Mouse (Mus musculus): ENCODE measurements at regions not wholly inside any gene's neighbourhood (a gene's known extent, or its start where the extent isn't known, plus 50 kb on each side); places are given as distances from the start of the nearest gene placed in this dataset.

- 26% methylated on average over 9 of the region's 9 CpGs for WGBS
- no peak; the same call in 1 of the 2 replicates for TF ChIP-seq CTCF (IDR thresholded peaks at IDR 0.05)
- peak overlapping the region; percentile 44; the same call in 1 of the 2 replicates for H3K9ac ChIP-seq (replicated peaks; ENCODE audit: low read length, poor library complexity, severe bottlenecking)
Observed at GRCm38 (mm10) chr11:24282556-24282955, 204.7 kb downstream of the Bcl11a start.

GRCm38 (mm10) chr11:24286129-24287108 lies 208.6 kb downstream of the Bcl11a start:
- H3K27ac ChIP-seq (ENCODE audit: low read depth, low read length) = no peak overlapping the region
- ATAC-seq (ENCODE audit: low FRiP score) = peak; percentile 48
- H3K27me3 ChIP-seq (ENCODE audit: insufficient read depth, low read length) = no peaks in the 10 kb centered on the region; the same call in 1 of the 2 replicates
- 19% methylated on average over 18 of the region's 18 CpGs for WGBS
- H3K9me3 ChIP-seq (ENCODE audit: low read length) = no peaks in the 10 kb centered on the region
- TF ChIP-seq CTCF (IDR thresholded peaks at IDR 0.05) = no peak
- H3K36me3 ChIP-seq (ENCODE audit: insufficient read depth, low read length) = no peaks in the 10 kb centered on the region
- H3K4me2 ChIP-seq (ENCODE audit: low read depth, low read length, poor library complexity, severe bottlenecking) = no peak overlapping the region
- H3K4me1 ChIP-seq (ENCODE audit: insufficient read depth, low read length) = peaks cover 5% of the 10 kb centered on the region; the same call in 1 of the 2 replicates
- DNase-seq (ENCODE audit: low spot score) = peak; percentile 74
- no peak overlapping the region for H3K9ac ChIP-seq (replicated peaks; ENCODE audit: low read length, poor library complexity, severe bottlenecking)
- H3K4me3 ChIP-seq (ENCODE audit: low read depth, low read length) = no peak overlapping the region

More at GRCm38 (mm10) chr11:24282556-24282955, 204.7 kb downstream of the Bcl11a start:
- DNase-seq (ENCODE audit: low spot score) (peak; percentile 61), ATAC-seq (ENCODE audit: low FRiP score) (peak; percentile 65; the same call in 1 of the 2 replicates)
- peak overlapping the region; percentile 37 for H3K4me2 ChIP-seq (ENCODE audit: low read depth, low read length, poor library complexity, severe bottlenecking)
- peak overlapping the region; percentile 15; the same call in 1 of the 2 replicates for H3K4me3 ChIP-seq (ENCODE audit: low read depth, low read length)
- no peaks in the 10 kb centered on the region; the same call in 1 of the 2 replicates for H3K27me3 ChIP-seq (ENCODE audit: insufficient read depth, low read length)
- peaks cover 5% of the 10 kb centered on the region; the same call in 1 of the 2 replicates for H3K4me1 ChIP-seq (ENCODE audit: insufficient read depth, low read length)
- no peak overlapping the region; the same call in 1 of the 2 replicates for H3K27ac ChIP-seq (ENCODE audit: low read depth, low read length)
- H3K9me3 ChIP-seq (ENCODE audit: low read length) = no peaks in the 10 kb centered on the region
- no peaks in the 10 kb centered on the region for H3K36me3 ChIP-seq (ENCODE audit: insufficient read depth, low read length)

GRCm38 (mm10) chr11:24293209-24293608 lies 215.4 kb downstream of the Bcl11a start:
- Histone ChIP-seq H3K4me1 (ENCODE audit: insufficient read depth, low read length) (no peaks in the 10 kb centered on the region), H3K27me3 (ENCODE audit: insufficient read depth, low read length) (no peaks in the 10 kb centered on the region), H3K4me3 (ENCODE audit: low read depth, low read length) (no peak overlapping the region), H3K4me2 (ENCODE audit: low read depth, low read length, poor library complexity, severe bottlenecking) (no peak overlapping the region), H3K9ac (replicated peaks; ENCODE audit: low read length, poor library complexity, severe bottlenecking) (no peak overlapping the region), H3K27ac (ENCODE audit: low read depth, low read length) (no peak overlapping the region), H3K36me3 (ENCODE audit: insufficient read depth, low read length) (no peaks in the 10 kb centered on the region), H3K9me3 (ENCODE audit: low read length) (no peaks in the 10 kb centered on the region)
- ATAC-seq (ENCODE audit: low FRiP score) (no peak), DNase-seq (ENCODE audit: low spot score) (no peak)
- no peak for TF ChIP-seq CTCF (IDR thresholded peaks at IDR 0.05)
- WGBS = 73% methylated on average over 3 of the region's 3 CpGs

GRCm38 (mm10) chr11:24293860-24294531 lies 216.1 kb downstream of the Bcl11a start:
- H3K36me3 ChIP-seq (ENCODE audit: insufficient read depth, low read length) = no peaks in the 10 kb centered on the region
- no peaks in the 10 kb centered on the region for H3K4me1 ChIP-seq (ENCODE audit: insufficient read depth, low read length)
- 72% methylated on average over 7 of the region's 7 CpGs for WGBS
- no peak overlapping the region for H3K4me2 ChIP-seq (ENCODE audit: low read depth, low read length, poor library complexity, severe bottlenecking)
- no peak overlapping the region for H3K27ac ChIP-seq (ENCODE audit: low read depth, low read length)
- TF ChIP-seq CTCF (IDR thresholded peaks at IDR 0.05) = no peak
- DNase-seq (ENCODE audit: low spot score) (no peak), ATAC-seq (ENCODE audit: low FRiP score) (no peak)
- H3K4me3 ChIP-seq (ENCODE audit: low read depth, low read length) = no peak overlapping the region
- H3K9ac ChIP-seq (replicated peaks; ENCODE audit: low read length, poor library complexity, severe bottlenecking) = no peak overlapping the region
- H3K27me3 ChIP-seq (ENCODE audit: insufficient read depth, low read length) = no peaks in the 10 kb centered on the region
- H3K9me3 ChIP-seq (ENCODE audit: low read length) = no peaks in the 10 kb centered on the region

- DNase-seq (ENCODE audit: low spot score) (peak; percentile 47), ATAC-seq (ENCODE audit: low FRiP score) (no peak)
- 32% methylated on average over 12 of the region's 12 CpGs for WGBS
- H3K27ac ChIP-seq (ENCODE audit: low read depth, low read length) = no peak overlapping the region
- no peak overlapping the region for H3K4me3 ChIP-seq (ENCODE audit: low read depth, low read length)
- TF ChIP-seq CTCF (IDR thresholded peaks at IDR 0.05) = no peak
- no peak overlapping the region for H3K9ac ChIP-seq (replicated peaks; ENCODE audit: low read length, poor library complexity, severe bottlenecking)
- H3K4me1 ChIP-seq (ENCODE audit: insufficient read depth, low read length) = no peaks in the 10 kb centered on the region
- no peaks in the 10 kb centered on the region for H3K27me3 ChIP-seq (ENCODE audit: insufficient read depth, low read length)
- H3K36me3 ChIP-seq (ENCODE audit: insufficient read depth, low read length) = no peaks in the 10 kb centered on the region
- no peaks in the 10 kb centered on the region for H3K9me3 ChIP-seq (ENCODE audit: low read length)
- H3K4me2 ChIP-seq (ENCODE audit: low read depth, low read length, poor library complexity, severe bottlenecking) = no peak overlapping the region
Observed at GRCm38 (mm10) chr11:24296893-24297624, 219.2 kb downstream of the Bcl11a start.
